Mouse (Mus musculus): ENCODE data around the gene Haspin. TPM values are rescaled to one million over a fixed set of nuclear protein-coding genes. Genes with fewer than 3 reads are reported as not detected.

Gene Haspin
- total RNA-seq, 2 experiments from 2014 or later: 0.22 to 0.28 TPM

DNA sequence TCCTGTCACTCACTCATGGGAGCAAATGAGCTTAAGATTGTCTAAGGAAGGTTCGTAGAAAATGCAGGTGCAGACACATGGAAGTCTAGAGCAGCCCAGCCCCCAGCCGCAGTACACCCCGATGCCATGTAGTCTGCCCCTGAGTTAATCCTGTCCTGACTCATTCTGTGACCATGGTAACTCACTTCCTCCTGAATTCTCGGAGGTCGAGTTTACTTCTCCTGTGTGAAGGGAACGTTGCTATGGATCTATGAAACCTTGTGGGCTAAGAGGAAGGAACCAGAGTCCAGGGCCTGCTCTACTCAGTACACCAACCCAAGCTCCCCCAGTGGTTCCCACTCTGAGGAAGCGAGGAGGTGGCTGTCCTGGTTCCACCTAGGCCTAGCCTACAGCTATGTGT lies 45.2 kb downstream of the Haspin start:
- intact Hi-C loops (cut with DNase I): no loop called here
- no peak for DNase-seq

DNA sequence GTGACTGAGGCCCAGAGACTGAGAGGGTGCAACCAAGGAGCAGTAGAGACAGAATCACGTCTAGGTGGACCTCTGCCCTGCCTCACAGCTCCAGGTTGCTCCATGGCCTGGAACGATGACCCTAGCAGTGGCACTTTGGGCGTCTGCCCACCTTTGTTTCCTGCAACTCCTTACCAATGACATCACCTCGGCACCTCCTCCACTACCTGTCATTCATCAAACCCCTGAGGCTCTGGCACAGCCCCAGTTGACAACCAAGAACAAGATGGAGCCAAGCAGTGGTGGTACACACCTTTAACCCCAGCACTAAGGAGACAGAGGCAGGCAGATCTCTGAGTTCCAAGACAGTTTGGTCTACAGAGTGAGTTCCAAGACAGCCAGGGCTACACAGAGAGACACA lies 46.0 kb downstream of the Haspin start:
- intact Hi-C loops (cut with DNase I): no loop called here
- no peak for DNase-seq

DNA sequence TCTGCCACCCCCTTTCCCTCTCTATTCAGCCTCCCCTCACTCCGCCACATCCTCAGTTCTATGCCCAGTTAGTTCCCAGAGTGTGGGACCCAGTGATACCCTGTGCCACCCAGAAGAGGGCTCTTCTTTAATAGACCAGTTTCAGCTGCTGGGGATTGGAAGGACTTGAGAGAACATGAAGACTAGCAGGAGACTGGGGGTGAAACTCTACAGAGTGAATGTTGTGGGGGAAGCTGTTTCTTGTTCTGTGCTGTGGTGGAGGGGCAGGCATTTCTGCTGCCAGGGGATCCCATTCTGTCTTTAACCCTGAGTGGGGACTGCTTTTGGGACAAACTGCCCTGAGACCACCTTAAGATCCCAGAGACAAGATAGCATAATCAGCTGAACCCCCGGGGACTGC lies 47.3 kb downstream of the Haspin start:
- intact Hi-C loops (cut with DNase I): no loop called here
- DNase-seq: no peak

DNA sequence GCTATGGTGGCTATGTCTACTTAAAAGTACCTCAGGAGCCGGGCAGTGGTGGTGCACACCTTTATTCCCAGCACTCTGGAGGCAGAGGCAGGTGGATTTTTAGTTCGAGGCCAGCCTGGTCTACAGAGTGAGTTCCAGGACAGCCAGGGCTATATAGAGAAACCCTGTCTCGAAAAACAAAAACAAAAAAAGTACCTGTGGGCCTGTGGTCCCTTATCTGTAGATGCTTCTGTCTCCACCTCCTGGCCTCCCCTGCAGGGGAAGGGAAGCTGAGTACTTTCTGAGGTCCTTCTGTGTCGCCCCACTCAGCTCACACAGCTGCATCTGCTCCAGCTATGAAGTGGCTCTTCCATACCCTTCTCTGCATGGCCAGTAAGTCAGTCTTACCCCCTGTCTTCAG lies 47.8 kb downstream of the Haspin start, which contains the start of gene Itgae:
Itgae (plus strand) TSS at position 301 of the 400 bp plus-strand sequence.
- no peak for DNase-seq
- intact Hi-C loops (cut with DNase I): no loop called here

DNA sequence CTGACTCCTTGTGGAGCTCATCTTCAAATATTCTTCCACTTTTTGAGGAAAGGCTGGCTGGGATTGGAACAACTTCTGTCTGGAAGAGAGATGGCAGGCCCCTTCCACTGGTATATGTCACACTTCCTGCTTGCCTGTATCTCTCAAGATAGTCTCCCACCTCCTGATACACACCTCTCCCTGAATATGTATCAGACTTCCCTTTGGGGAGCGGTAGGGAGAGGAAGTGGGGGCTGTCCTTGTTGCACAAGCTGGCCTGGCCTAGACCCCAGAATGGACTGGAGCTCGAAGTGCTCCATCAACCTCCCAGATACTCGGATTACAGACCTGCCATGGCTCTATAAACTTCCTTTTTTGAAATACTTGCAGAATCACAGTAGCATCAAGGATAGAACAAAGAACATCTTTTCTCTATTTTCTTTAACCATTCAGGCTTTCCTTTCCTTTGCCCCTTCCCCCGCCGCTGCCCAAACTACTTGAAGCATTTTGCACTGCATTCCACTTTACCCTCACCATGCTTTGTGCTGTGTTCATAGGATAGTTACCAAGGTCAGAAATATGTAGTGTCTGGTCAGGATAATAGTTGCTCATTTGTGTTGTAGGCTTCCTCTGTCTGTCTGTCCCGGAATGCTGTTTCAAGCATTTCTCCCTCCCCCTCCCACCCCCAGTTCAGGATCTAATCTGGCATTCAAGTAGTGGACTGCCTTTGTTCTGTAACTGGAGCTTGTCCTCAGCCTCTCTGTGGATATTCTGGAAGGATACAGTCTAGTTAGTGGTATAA lies 50.2 kb downstream of the Haspin start:
- intact Hi-C loops (cut with DNase I): no loop called here
- no peak for DNase-seq

Other genes starting within 250 kb of the Haspin start
- gene Atp2a3, start 177.1 kb downstream of the Haspin start, total RNA-seq (2021): 10 to 100 TPM; 11.1 to 11.9 TPM
- gene P2rx1, start 139.2 kb downstream of the Haspin start, total RNA-seq (2021): under 1 TPM; 0.33 to 0.38 TPM
- under 1 TPM; 0.84 to 1.00 TPM for gene Camkk1, start 119.3 kb downstream of the Haspin start, total RNA-seq (2021)
- gene Ncbp3, start 90.5 kb downstream of the Haspin start, total RNA-seq (2021): 1 to 10 TPM; 5.8 to 6.3 TPM
- gene Itgae, start 47.7 kb downstream of the Haspin start, total RNA-seq (2021): under 1 TPM in 1 of 2 experiments, not detected in 1; 0.14 TPM
- 10 to 100 TPM; 13.1 to 17.9 TPM for gene P2rx5, start 22.1 kb upstream of the Haspin start, total RNA-seq (2021)
- 10 to 100 TPM; 82.2 to 94.1 TPM for gene Emc6, start 38.7 kb upstream of the Haspin start, total RNA-seq (2021)
- 10 to 100 TPM; 47.1 to 48.1 TPM for gene Tax1bp3, start 38.8 kb upstream of the Haspin start, total RNA-seq (2021)
- 10 to 100 TPM in 1 of 2 experiments, 1 to 10 TPM in 1; 8.3 to 13.3 TPM for gene Ctns, start 60.7 kb upstream of the Haspin start, total RNA-seq (2021)
- 1 to 10 TPM; 1.3 to 1.7 TPM for gene Shpk, start 61.2 kb upstream of the Haspin start, total RNA-seq (2021)
- not detected for gene Trpv1, start 96.0 kb upstream of the Haspin start, total RNA-seq (2021)
- gene Trpv3, start 129.1 kb upstream of the Haspin start, total RNA-seq (2021): under 1 TPM in 1 of 2 experiments, not detected in 1; 0.05 TPM
- gene Aspa, start 191.3 kb upstream of the Haspin start, total RNA-seq (2021): 1 to 10 TPM; 1.2 to 1.3 TPM
- gene Gm49340, start 191.4 kb upstream of the Haspin start, total RNA-seq (2021): not detected
- gene Spata22, start 191.4 kb upstream of the Haspin start, total RNA-seq (2021): not detected
- not detected for gene Olfr20, start 212.5 kb upstream of the Haspin start, total RNA-seq (2021)
- not detected for gene Olfr376, start 233.0 kb upstream of the Haspin start, total RNA-seq (2021)

All from heart, postnatal 36 days (tissue).